ENCODE assay signal across 9 mouse cellular contexts in the genomic region with DNA sequence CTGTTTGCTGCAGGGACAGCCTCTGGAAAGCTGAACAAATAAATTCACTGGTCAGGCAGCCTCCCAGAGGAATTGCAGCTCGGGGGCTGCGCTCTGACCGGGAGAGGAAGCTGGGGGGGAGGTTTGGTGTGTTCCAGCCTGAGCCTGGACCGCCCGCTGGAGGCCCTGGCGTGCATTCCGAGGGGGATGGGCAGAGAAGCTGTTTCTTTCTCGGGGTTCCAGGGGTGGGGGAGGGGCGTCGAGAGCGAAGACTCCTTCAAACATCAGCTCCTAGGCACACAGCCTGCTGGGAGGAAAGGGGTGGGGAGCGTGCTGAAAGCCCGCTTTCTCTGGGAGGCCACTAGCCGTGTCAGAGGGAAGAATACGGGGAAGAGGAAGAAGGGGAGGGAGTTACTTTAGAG. TPM values are rescaled to one million over a fixed set of nuclear protein-coding genes. Genes with fewer than 3 reads are reported as not detected.
A peak's percentile ranks its signal among the peaks of the same experiment; 100 is the strongest.
DNase-seq lines count a peak whose midpoint lies in the region; ATAC-seq and TF ChIP-seq lines count a peak whose summit lies in the region.
"Had no signal": no experiment of that assay in that cellular context is flagged by ENCODE, and none has a peak within 500 bp of the region (broad histone marks: within the 10 kb centered on the region; RNA-seq: fewer than 3 reads in every experiment).

No protein-coding gene starts in this region.

- peak; percentile 42 for ATAC-seq in G1E (ENCODE audit: extremely low read depth, insufficient number of reproducible peaks, low FRiP score, poor library complexity, severe bottlenecking)
- peak; percentile 44 for ATAC-seq in hindbrain, embryonic 14.5 days (ENCODE audit: low FRiP score)

- H3K4me1 ChIP-seq in G1E (ENCODE audit: insufficient read depth, low read depth, low read length): peaks cover 42% of the 10 kb centered on the region
- peaks cover 40% of the 10 kb centered on the region for H3K4me1 ChIP-seq in hindbrain, embryonic 14.5 days (replicated peaks; ENCODE audit: control insufficient read depth, insufficient read depth, low read length)

- H3K36me3 ChIP-seq in G1E (replicated peaks): peaks cover 12% of the 10 kb centered on the region
- no peaks in the 10 kb centered on the region for H3K36me3 ChIP-seq in hindbrain, embryonic 14.5 days (replicated peaks; ENCODE audit: control insufficient read depth, insufficient read depth)

- under 1% methylated on average over 15 of the region's 15 CpGs for WGBS in hindbrain, embryonic 14.5 days

- no peaks in the 10 kb centered on the region for H3K27me3 ChIP-seq in G1E (ENCODE audit: insufficient read depth, low read length)
- H3K27me3 ChIP-seq in hindbrain, embryonic 14.5 days (ENCODE audit: control insufficient read depth, insufficient read depth, low read length): no peaks in the 10 kb centered on the region

- no peak for TF ChIP-seq CTCF in G1E (IDR thresholded peaks at IDR 0.05; ENCODE audit: low read depth, low read length)

- H3K9me3 ChIP-seq in G1E (replicated peaks): peaks cover 26% of the 10 kb centered on the region
- no peaks in the 10 kb centered on the region for H3K9me3 ChIP-seq in hindbrain, embryonic 14.5 days (ENCODE audit: control insufficient read depth, low read length)

- peak overlapping the region; percentile 55; the same call in 1 of the 2 replicates for H3K4me3 ChIP-seq in G1E (ENCODE audit: low read depth, low read length)
- H3K4me3 ChIP-seq in hindbrain, embryonic 14.5 days (replicated peaks; ENCODE audit: low read length): peak overlapping the region; percentile 90
- H3K4me3 ChIP-seq: myocyte had no signal

- peak overlapping the region; percentile 98 for H3K4me2 ChIP-seq in hindbrain, embryonic 14.5 days (replicated peaks)

- H3K9ac ChIP-seq in hindbrain, embryonic 14.5 days: peak overlapping the region; percentile 86

- H3K27ac ChIP-seq in hindbrain, embryonic 14.5 days: peak overlapping the region; percentile 93

- peak; percentile 18 for DNase-seq in G1E (ENCODE audit: low spot score)
- peak; percentile 78 to 83 for DNase-seq in cerebellum, postnatal 25 days
- DNase-seq in frontal cortex, postnatal 36 days (ENCODE audit: low spot score in 2 of 2): peak; percentile 66 to 73
- DNase-seq in hindbrain, embryonic 14.5 days (ENCODE audit: low spot score): peak; percentile 79
- DNase-seq in layer of hippocampus, postnatal 36 days: peak; percentile 62 to 71
- DNase-seq in lung, postnatal 10 days: peak; percentile 96
- peak; percentile 93 to 94 for DNase-seq in right cerebral cortex, postnatal 10 days (ENCODE audit: low spot score in 2 of 2)
- no peak for DNase-seq in B cell, adult 2 months

RNA-seq across cellular contexts. Expression of a gene that starts 3.9 kb away (rescaled TPM):
- total RNA-seq in G1E (2014; fragmentation: Nextera tagmentation) (21.1 and 23.7 TPM in 2 replicates), G1E (2017) (12.4 and 12.9 TPM in 2 replicates)
- 21.8 and 22.8 TPM in 2 replicates for polyA plus RNA-seq in G1E (2012)
- polyA plus RNA-seq in hindbrain, embryonic 14.5 days (2014; fragmentation: Nextera tagmentation; extraction: Ambion mirVana): 16.5 and 17.2 TPM in 2 replicates
- 10 to 100 TPM in 1 of 2 experiments, 1 to 10 TPM in 1; 9.3 to 10.0 TPM for total RNA-seq in layer of hippocampus, postnatal 36 days (2021)
- polyA plus RNA-seq: myocyte had no signal

RNA-seq across cellular contexts. Expression of a gene that starts 4.4 kb away (rescaled TPM):
- total RNA-seq in G1E (2014; fragmentation: Nextera tagmentation) (2.1 and 3.8 TPM in 2 replicates), G1E (2017) (0.49 and 0.64 TPM in 2 replicates)
- polyA plus RNA-seq in G1E (2012): 0.17 and 0.18 TPM in 2 replicates
- 2.5 and 3.8 TPM in 2 replicates for polyA plus RNA-seq in hindbrain, embryonic 14.5 days (2014; fragmentation: Nextera tagmentation; extraction: Ambion mirVana)
- 1 to 10 TPM; 2.5 to 2.6 TPM for total RNA-seq in layer of hippocampus, postnatal 36 days (2021)
- polyA plus RNA-seq: myocyte had no signal

RNA-seq across cellular contexts. Expression of a gene that starts 13.1 kb away (rescaled TPM):
- total RNA-seq in G1E (2014; fragmentation: Nextera tagmentation) (29.4 and 34.4 TPM in 2 replicates), G1E (2017) (0.98 and 1.7 TPM in 2 replicates)
- 60.0 and 62.8 TPM in 2 replicates for polyA plus RNA-seq in G1E (2012)
- 18.8 and 19.5 TPM in 2 replicates for polyA plus RNA-seq in hindbrain, embryonic 14.5 days (2014; fragmentation: Nextera tagmentation; extraction: Ambion mirVana)
- total RNA-seq in layer of hippocampus, postnatal 36 days (2021): 10 to 100 TPM; 15.5 to 15.7 TPM

RNA-seq across cellular contexts. Expression of a gene that starts 34.5 kb away (rescaled TPM):
- total RNA-seq in G1E (2014; fragmentation: Nextera tagmentation): not detected in 2 replicates
- total RNA-seq in G1E (2017): 0.17 TPM in 1 of 2 replicates, not detected in the other
- not detected in 2 replicates for polyA plus RNA-seq in G1E (2012)
- polyA plus RNA-seq in hindbrain, embryonic 14.5 days (2014; fragmentation: Nextera tagmentation; extraction: Ambion mirVana): 48.0 and 56.9 TPM in 2 replicates
- 10 to 100 TPM; 67.2 to 85.4 TPM for total RNA-seq in layer of hippocampus, postnatal 36 days (2021)
- polyA plus RNA-seq: myocyte had no signal

RNA-seq across cellular contexts. Expression of a gene that starts 53.4 kb away (rescaled TPM):
- total RNA-seq in G1E (2014; fragmentation: Nextera tagmentation) (not detected in 2 replicates), G1E (2017) (0.29 TPM in 1 of 2 replicates, not detected in the other)
- not detected in 2 replicates for polyA plus RNA-seq in G1E (2012)
- polyA plus RNA-seq in hindbrain, embryonic 14.5 days (2014; fragmentation: Nextera tagmentation; extraction: Ambion mirVana): not detected in 2 replicates
- total RNA-seq in layer of hippocampus, postnatal 36 days (2021): not detected
- polyA plus RNA-seq: myocyte had no signal

Comparison
In these comparisons a context has a peak if more than half of its experiments do, and no peak if none do; other contexts are left out.
1. DNase-seq: peak in G1E (single experiment), cerebellum, postnatal 25 days (2 of 2), frontal cortex, postnatal 36 days (2 of 2), hindbrain, embryonic 14.5 days (single experiment), layer of hippocampus, postnatal 36 days (2 of 2), lung, postnatal 10 days (single experiment) and right cerebral cortex, postnatal 10 days (2 of 2); none in B cell, adult 2 months (0 of 2).